In genomic region chr16:95983601-95984000, GRCm38 (mm10) we compare ENCODE assay signal across 10 mouse cellular contexts. TPM values are rescaled to one million over a fixed set of nuclear protein-coding genes. Genes with fewer than 3 reads are reported as not detected.
DNase-seq lines count a peak whose midpoint lies in the region; ATAC-seq and TF ChIP-seq lines count a peak whose summit lies in the region.
"Had no signal": no experiment of that assay in that cellular context is flagged by ENCODE, and none has a peak within 500 bp of the region (broad histone marks: within the 10 kb centered on the region; RNA-seq: fewer than 3 reads in every experiment).

No protein-coding gene starts in this region.

- no peak for ATAC-seq in forebrain, postnatal 0 days
- no peak for ATAC-seq in forebrain, embryonic 16.5 days
- ATAC-seq in neural tube, embryonic 11.5 days (ENCODE audit: insufficient read depth, low FRiP score, low TSS enrichment) = no peak
- ATAC-seq in liver, embryonic 14.5 days (ENCODE audit: insufficient read depth) = no peak
- ATAC-seq in forebrain, embryonic 15.5 days (replicated peaks) = no peak

- WGBS in forebrain, postnatal 0 days = 77% methylated on average over 7 of the region's 7 CpGs
- WGBS in forebrain, embryonic 16.5 days = 75% methylated on average over 7 of the region's 7 CpGs
- 83% methylated on average over 7 of the region's 7 CpGs for WGBS in neural tube, embryonic 11.5 days
- WGBS in liver, embryonic 14.5 days (ENCODE audit: insufficient replicate concordance) = 75% methylated on average over 7 of the region's 7 CpGs
- 80% methylated on average over 7 of the region's 7 CpGs for WGBS in forebrain, embryonic 15.5 days

- no peak overlapping the region for H3K4me2 ChIP-seq in forebrain, postnatal 0 days (ENCODE audit: low read depth)
- H3K4me2 ChIP-seq in forebrain, embryonic 16.5 days (ENCODE audit: low read length) = no peak overlapping the region
- H3K4me2 ChIP-seq in neural tube, embryonic 11.5 days (ENCODE audit: low read depth) = no peak overlapping the region
- no peak overlapping the region for H3K4me2 ChIP-seq in liver, embryonic 14.5 days (ENCODE audit: low read depth)
- no peak overlapping the region for H3K4me2 ChIP-seq in forebrain, embryonic 15.5 days (replicated peaks)

- no peaks in the 10 kb centered on the region for H3K9me3 ChIP-seq in forebrain, postnatal 0 days (ENCODE audit: low read length)
- H3K9me3 ChIP-seq in forebrain, embryonic 16.5 days (ENCODE audit: control insufficient read depth, low read length) = no peaks in the 10 kb centered on the region
- H3K9me3 ChIP-seq in neural tube, embryonic 11.5 days (ENCODE audit: control insufficient read depth, low read length) = no peaks in the 10 kb centered on the region
- H3K9me3 ChIP-seq in liver, embryonic 14.5 days (ENCODE audit: control insufficient read depth, low read length) = no peaks in the 10 kb centered on the region
- H3K9me3 ChIP-seq in forebrain, embryonic 15.5 days = no peaks in the 10 kb centered on the region

- H3K27ac ChIP-seq in forebrain, postnatal 0 days (ENCODE audit: low read depth, low read length) = no peak overlapping the region
- H3K27ac ChIP-seq in forebrain, embryonic 16.5 days (ENCODE audit: low read length) = no peak overlapping the region
- H3K27ac ChIP-seq in neural tube, embryonic 11.5 days (ENCODE audit: low read depth, low read length) = no peak overlapping the region
- no peak overlapping the region for H3K27ac ChIP-seq in liver, embryonic 14.5 days
- H3K27ac ChIP-seq in forebrain, embryonic 15.5 days (replicated peaks) = no peak overlapping the region

- no peak for DNase-seq in forebrain, postnatal 0 days
- peak; percentile 28 for DNase-seq in neural tube, embryonic 11.5 days (ENCODE audit: low spot score)
- no peak for DNase-seq in neural tube, embryonic 10.5 days (ENCODE audit: extremely low spot score, low spot score)
- no peak for DNase-seq in liver, embryonic 14.5 days (ENCODE audit: low read depth in 3 of 3, low spot score in 3 of 3)
- DNase-seq in urinary bladder, postnatal 10 days (ENCODE audit: low spot score) = no peak
- no peak for DNase-seq in frontal cortex, postnatal 10 days (ENCODE audit: low spot score in 2 of 2)
- DNase-seq: kidney, adult 18-20 months had no signal

- H3K4me3 ChIP-seq in forebrain, postnatal 0 days (ENCODE audit: low read depth, low read length) = no peak overlapping the region
- H3K4me3 ChIP-seq in forebrain, embryonic 16.5 days (replicated peaks; ENCODE audit: low read length) = no peak overlapping the region
- no peak overlapping the region for H3K4me3 ChIP-seq in neural tube, embryonic 11.5 days (ENCODE audit: low read depth, low read length)
- no peak overlapping the region for H3K4me3 ChIP-seq in liver, embryonic 14.5 days (ENCODE audit: insufficient read depth in 1 of 2, low read depth in 2 of 2, low read length in 2 of 2)
- no peak overlapping the region for H3K4me3 ChIP-seq in forebrain, embryonic 15.5 days
- H3K4me3 ChIP-seq: erythroblast, embryonic 14.5 days had no signal

- no peaks in the 10 kb centered on the region for H3K27me3 ChIP-seq in forebrain, postnatal 0 days (ENCODE audit: insufficient read depth, low read length)
- H3K27me3 ChIP-seq in forebrain, embryonic 16.5 days (replicated peaks; ENCODE audit: control insufficient read depth, insufficient read depth, low read length) = no peaks in the 10 kb centered on the region
- no peaks in the 10 kb centered on the region for H3K27me3 ChIP-seq in neural tube, embryonic 11.5 days (ENCODE audit: control insufficient read depth, insufficient read depth, low read length)
- H3K27me3 ChIP-seq in liver, embryonic 14.5 days (ENCODE audit: control insufficient read depth, insufficient read depth, low read length) = no peaks in the 10 kb centered on the region
- no peaks in the 10 kb centered on the region for H3K27me3 ChIP-seq in forebrain, embryonic 15.5 days

- no peak for TF ChIP-seq EP300 in liver, embryonic 14.5 days (IDR thresholded peaks at IDR 0.05; ENCODE audit: low read depth)

- H3K4me1 ChIP-seq in forebrain, postnatal 0 days (ENCODE audit: insufficient read depth) = no peaks in the 10 kb centered on the region
- H3K4me1 ChIP-seq in forebrain, embryonic 16.5 days (replicated peaks; ENCODE audit: control insufficient read depth, insufficient read depth, low read length) = no peaks in the 10 kb centered on the region
- H3K4me1 ChIP-seq in neural tube, embryonic 11.5 days (ENCODE audit: control insufficient read depth, insufficient read depth, low read length) = no peaks in the 10 kb centered on the region
- no peaks in the 10 kb centered on the region for H3K4me1 ChIP-seq in liver, embryonic 14.5 days (replicated peaks; ENCODE audit: control insufficient read depth in 2 of 2, insufficient read depth in 2 of 2, low read length in 1 of 2)
- H3K4me1 ChIP-seq in forebrain, embryonic 15.5 days = no peaks in the 10 kb centered on the region

- TF ChIP-seq CTCF in forebrain, postnatal 0 days (IDR thresholded peaks at IDR 0.05; ENCODE audit: low read depth) = peak; percentile 45; the same call in 1 of the 2 replicates
- TF ChIP-seq CTCF in liver, embryonic 14.5 days (IDR thresholded peaks at IDR 0.05; ENCODE audit: low read depth) = peak; percentile 72

- no peak overlapping the region for H3K9ac ChIP-seq in forebrain, postnatal 0 days
- H3K9ac ChIP-seq in forebrain, embryonic 16.5 days (replicated peaks; ENCODE audit: low read depth, low read length) = no peak overlapping the region
- no peak overlapping the region for H3K9ac ChIP-seq in neural tube, embryonic 11.5 days (ENCODE audit: low read length)
- H3K9ac ChIP-seq in liver, embryonic 14.5 days (replicated peaks) = no peak overlapping the region
- H3K9ac ChIP-seq in forebrain, embryonic 15.5 days (replicated peaks) = no peak overlapping the region

- peaks cover 31% of the 10 kb centered on the region for H3K36me3 ChIP-seq in forebrain, postnatal 0 days (ENCODE audit: insufficient read depth)
- peaks cover 15% of the 10 kb centered on the region for H3K36me3 ChIP-seq in forebrain, embryonic 16.5 days (ENCODE audit: control insufficient read depth, insufficient read depth)
- H3K36me3 ChIP-seq in neural tube, embryonic 11.5 days (ENCODE audit: control insufficient read depth, insufficient read depth, low read length) = peaks cover 2% of the 10 kb centered on the region; the same call in 1 of the 2 replicates
- H3K36me3 ChIP-seq in liver, embryonic 14.5 days (replicated peaks; ENCODE audit: control insufficient read depth, insufficient read depth, low read depth) = no peaks in the 10 kb centered on the region
- H3K36me3 ChIP-seq in forebrain, embryonic 15.5 days = peaks cover 33% of the 10 kb centered on the region

RNA-seq across cellular contexts. Expression of gene Psmg1, which starts 7.2 kb away (rescaled TPM):
- 35.2 and 49.2 TPM in 2 replicates for total RNA-seq in forebrain, postnatal 0 days (2014; rRNA removed)
- polyA plus RNA-seq in forebrain, postnatal 0 days (2015; fragmentation: Nextera tagmentation; extraction: Ambion mirVana) = 54.0 and 59.1 TPM in 2 replicates
- polyA plus RNA-seq in forebrain, embryonic 16.5 days (2015; fragmentation: Nextera tagmentation; extraction: Ambion mirVana) = 62.0 and 65.8 TPM in 2 replicates
- polyA plus RNA-seq in neural tube, embryonic 11.5 days (2014; fragmentation: Nextera tagmentation; extraction: Ambion mirVana) = 86.8 and 92.6 TPM in 2 replicates
- polyA plus RNA-seq in liver, embryonic 14.5 days (2012; rRNA removed) = 19.9 and 28.9 TPM in 2 replicates
- 43.7 and 49.5 TPM in 2 replicates for polyA plus RNA-seq in liver, embryonic 14.5 days (2014; fragmentation: Nextera tagmentation; extraction: Ambion mirVana)
- polyA plus RNA-seq in forebrain, embryonic 15.5 days (2015; fragmentation: Nextera tagmentation; extraction: Ambion mirVana) = 71.5 and 72.4 TPM in 2 replicates
